Mouse (Mus musculus): ENCODE results near the gene Hs3st3a1. TPM values are rescaled to one million over a fixed set of nuclear protein-coding genes. Genes with fewer than 3 reads are reported as not detected.

Gene Hs3st3a1
- polyA plus RNA-seq, 1 experiment: 1.1 TPM

GRCm38 (mm10) chr11:64543181-64543641 lies 108.1 kb downstream of the Hs3st3a1 start:
- Histone ChIP-seq H3K27ac (ENCODE audit: insufficient read depth, low read length) (no peak overlapping the region), H3K4me1 (ENCODE audit: control insufficient read depth, insufficient read depth, low read length) (no peaks in the 10 kb centered on the region), H3K4me3 (ENCODE audit: insufficient read depth, low read length) (no peak overlapping the region)
- TF ChIP-seq POLR2A (IDR thresholded peaks at IDR 0.05; ENCODE audit: low read depth, low read length): no peak
- TF ChIP-seq CTCF (IDR thresholded peaks at IDR 0.05; ENCODE audit: borderline replicate concordance, insufficient read depth, low read length): no peak

GRCm38 (mm10) chr11:64544236-64544635 lies 109.1 kb downstream of the Hs3st3a1 start:
- no peak overlapping the region for H3K27ac ChIP-seq (ENCODE audit: insufficient read depth, low read length)
- no peak for TF ChIP-seq CTCF (IDR thresholded peaks at IDR 0.05; ENCODE audit: borderline replicate concordance, insufficient read depth, low read length)
- no peak for TF ChIP-seq POLR2A (IDR thresholded peaks at IDR 0.05; ENCODE audit: low read depth, low read length)
- no peak overlapping the region for H3K4me3 ChIP-seq (ENCODE audit: insufficient read depth, low read length)
- no peaks in the 10 kb centered on the region for H3K4me1 ChIP-seq (ENCODE audit: control insufficient read depth, insufficient read depth, low read length)

GRCm38 (mm10) chr11:64549380-64549779 lies 114.2 kb downstream of the Hs3st3a1 start:
- TF ChIP-seq POLR2A (IDR thresholded peaks at IDR 0.05; ENCODE audit: low read depth, low read length) (no peak), CTCF (IDR thresholded peaks at IDR 0.05; ENCODE audit: borderline replicate concordance, insufficient read depth, low read length) (no peak)
- H3K4me1 ChIP-seq (ENCODE audit: control insufficient read depth, insufficient read depth, low read length): peaks cover 3% of the 10 kb centered on the region; the same call in 1 of the 2 replicates
- no peak overlapping the region for H3K4me3 ChIP-seq (ENCODE audit: insufficient read depth, low read length)
- H3K27ac ChIP-seq (ENCODE audit: insufficient read depth, low read length): no peak overlapping the region

DNA sequence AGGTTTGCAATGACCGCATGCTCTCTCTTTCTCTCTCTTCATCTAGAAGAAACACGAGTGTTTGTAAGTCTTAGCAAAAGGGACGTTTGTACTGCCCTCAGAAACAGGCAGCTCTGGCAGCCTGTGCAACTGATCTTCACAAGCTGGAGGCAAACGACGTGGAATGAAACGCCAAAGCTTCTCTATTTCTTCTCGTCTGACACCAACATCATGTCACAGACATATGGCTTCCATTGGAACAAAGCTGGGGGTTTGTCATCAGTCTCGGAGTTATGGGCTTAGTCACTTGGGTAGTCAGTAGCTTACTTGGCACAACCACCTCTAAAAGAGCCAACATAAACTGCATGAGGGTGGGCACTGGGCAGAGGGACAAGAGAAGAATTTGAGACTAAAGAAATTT lies 114.8 kb downstream of the Hs3st3a1 start:
- peaks cover 3% of the 10 kb centered on the region; the same call in 1 of the 2 replicates for H3K4me1 ChIP-seq (ENCODE audit: control insufficient read depth, insufficient read depth, low read length)
- no peak overlapping the region for H3K27ac ChIP-seq (ENCODE audit: insufficient read depth, low read length)
- no peak overlapping the region for H3K4me3 ChIP-seq (ENCODE audit: insufficient read depth, low read length)
- TF ChIP-seq CTCF (IDR thresholded peaks at IDR 0.05; ENCODE audit: borderline replicate concordance, insufficient read depth, low read length) (no peak), POLR2A (IDR thresholded peaks at IDR 0.05; ENCODE audit: low read depth, low read length) (no peak)

- Histone ChIP-seq H3K27ac (ENCODE audit: insufficient read depth, low read length) (no peak overlapping the region), H3K4me1 (ENCODE audit: control insufficient read depth, insufficient read depth, low read length) (no peaks in the 10 kb centered on the region), H3K4me3 (ENCODE audit: insufficient read depth, low read length) (no peak overlapping the region)
- TF ChIP-seq POLR2A (IDR thresholded peaks at IDR 0.05; ENCODE audit: low read depth, low read length) (no peak), CTCF (IDR thresholded peaks at IDR 0.05; ENCODE audit: borderline replicate concordance, insufficient read depth, low read length) (no peak)
These were observed 123.2 kb downstream of the Hs3st3a1 start for GRCm38 (mm10) chr11:64558282-64558681.

- no peaks in the 10 kb centered on the region for H3K4me1 ChIP-seq (ENCODE audit: control insufficient read depth, insufficient read depth, low read length)
- H3K4me3 ChIP-seq (ENCODE audit: insufficient read depth, low read length): no peak overlapping the region
- TF ChIP-seq CTCF (IDR thresholded peaks at IDR 0.05; ENCODE audit: borderline replicate concordance, insufficient read depth, low read length) (no peak), POLR2A (IDR thresholded peaks at IDR 0.05; ENCODE audit: low read depth, low read length) (no peak)
These were observed 124.3 kb downstream of the Hs3st3a1 start for GRCm38 (mm10) chr11:64559388-64559787.

DNA sequence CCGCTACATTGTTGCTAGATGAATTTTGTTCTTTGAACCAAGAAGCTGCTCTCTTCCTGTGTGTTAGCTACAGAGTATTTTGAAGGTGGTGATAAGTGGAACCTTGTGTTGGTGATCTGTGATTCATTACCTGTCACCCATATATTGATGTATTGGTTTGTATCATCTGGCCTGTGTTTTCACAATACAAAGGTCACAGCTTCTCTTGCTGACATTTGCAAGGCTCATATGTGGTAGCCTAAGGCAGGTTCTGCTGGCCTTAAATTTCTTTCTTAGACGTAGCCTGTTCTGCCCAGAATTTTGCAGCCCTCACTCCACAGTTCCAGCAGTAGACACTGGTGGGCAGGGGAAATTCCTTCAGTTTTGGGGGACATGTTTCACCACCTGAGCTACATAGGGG lies 125.3 kb downstream of the Hs3st3a1 start:
- Histone ChIP-seq H3K4me3 (ENCODE audit: insufficient read depth, low read length) (no peak overlapping the region), H3K27ac (ENCODE audit: insufficient read depth, low read length) (no peak overlapping the region), H3K4me1 (ENCODE audit: control insufficient read depth, insufficient read depth, low read length) (no peaks in the 10 kb centered on the region)
- no peak for TF ChIP-seq CTCF (IDR thresholded peaks at IDR 0.05; ENCODE audit: borderline replicate concordance, insufficient read depth, low read length)
- TF ChIP-seq POLR2A (IDR thresholded peaks at IDR 0.05; ENCODE audit: low read depth, low read length): no peak

More at GRCm38 (mm10) chr11:64559388-64559787, 124.3 kb downstream of the Hs3st3a1 start:
- no peak overlapping the region for H3K27ac ChIP-seq (ENCODE audit: insufficient read depth, low read length)

- no peak overlapping the region for H3K4me3 ChIP-seq (ENCODE audit: insufficient read depth, low read length)
- TF ChIP-seq POLR2A (IDR thresholded peaks at IDR 0.05; ENCODE audit: low read depth, low read length): no peak
- TF ChIP-seq CTCF (IDR thresholded peaks at IDR 0.05; ENCODE audit: borderline replicate concordance, insufficient read depth, low read length): no peak
- no peak overlapping the region for H3K27ac ChIP-seq (ENCODE audit: insufficient read depth, low read length)
- H3K4me1 ChIP-seq (ENCODE audit: control insufficient read depth, insufficient read depth, low read length): no peaks in the 10 kb centered on the region
These were observed 127.6 kb downstream of the Hs3st3a1 start for GRCm38 (mm10) chr11:64562771-64563170.

Other genes starting within 250 kb of the Hs3st3a1 start
- not detected in 2 replicates for gene F930015N05Rik, start 1.3 kb downstream of the Hs3st3a1 start, polyA plus RNA-seq (2011; ENCODE audit: insufficient read length, low read depth, missing spikeins)